ENCODE assay signal across 8 mouse cellular contexts in the genomic region with DNA sequence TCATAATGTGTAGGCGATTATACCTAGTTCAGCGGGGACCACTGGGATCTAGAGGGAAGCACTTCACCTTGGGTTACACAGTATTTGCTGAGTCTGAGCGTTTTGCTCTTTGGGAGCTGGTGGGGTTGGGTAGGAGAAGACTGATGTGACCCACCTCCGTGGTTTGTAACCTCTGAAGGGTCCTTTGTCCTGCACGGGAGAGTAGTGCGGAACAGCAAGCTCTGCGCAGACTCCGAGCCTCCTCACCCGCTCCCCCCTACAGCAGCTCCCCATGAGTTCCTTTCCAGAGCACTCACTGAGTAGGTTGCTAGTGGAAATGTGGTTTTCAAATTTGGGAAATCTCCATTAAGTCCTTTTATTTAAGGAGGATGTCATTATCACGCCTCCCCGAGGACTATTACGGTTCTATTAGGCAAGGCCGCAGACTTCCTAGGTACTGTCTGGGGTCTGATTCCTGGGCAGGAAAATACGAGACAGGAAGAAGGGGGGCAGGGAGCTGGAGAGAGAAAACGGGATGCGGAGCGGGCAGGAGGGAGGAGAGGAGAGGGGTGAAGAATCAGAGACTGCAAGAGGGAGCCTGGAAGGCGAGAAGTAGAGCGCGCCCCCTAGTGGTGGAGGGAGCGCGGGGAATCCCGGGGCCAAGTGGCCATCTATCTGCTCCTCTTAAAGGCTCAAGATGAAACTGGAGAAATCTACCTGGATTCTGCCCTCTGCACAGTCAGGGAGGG. TPM values are rescaled to one million over a fixed set of nuclear protein-coding genes. Genes with fewer than 3 reads are reported as not detected.
A peak's percentile ranks its signal among the peaks of the same experiment; 100 is the strongest.
DNase-seq lines count a peak whose midpoint lies in the region; ATAC-seq and TF ChIP-seq lines count a peak whose summit lies in the region.

No protein-coding gene starts in this region.

- H3K27ac ChIP-seq in heart, embryonic 14.5 days (replicated peaks in 1 of 2; ENCODE audit: control insufficient read depth in 1 of 2, insufficient read depth in 1 of 2, low read depth in 2 of 2, low read length in 2 of 2) = peak overlapping the region in 1 of 2 experiments; percentile 20; a peak in 1 of 4 replicates
- H3K27ac ChIP-seq in liver, embryonic 12.5 days = no peak overlapping the region
- peak overlapping the region; percentile 55 for H3K27ac ChIP-seq in neural tube, embryonic 13.5 days (replicated peaks)

- H3K27me3 ChIP-seq in heart, embryonic 14.5 days (ENCODE audit: control insufficient read depth, insufficient read depth, low read length) = peaks cover 6% of the 10 kb centered on the region; the same call in 1 of the 2 replicates
- peaks cover 45% of the 10 kb centered on the region for H3K27me3 ChIP-seq in liver, embryonic 12.5 days (replicated peaks)
- H3K27me3 ChIP-seq in neural tube, embryonic 13.5 days = peaks cover 21% of the 10 kb centered on the region

- peak; percentile 55 for DNase-seq in CD4-positive helper T cell, adult 2 months (ENCODE audit: low read depth, low spot score)
- peak; percentile 78 for DNase-seq in brain, embryonic 14.5 days (ENCODE audit: low read depth)
- DNase-seq in kidney, postnatal 14 days = peak; percentile 79
- peak; percentile 84 for DNase-seq in testis, postnatal 14 days (ENCODE audit: low spot score)

- no peaks in the 10 kb centered on the region for H3K36me3 ChIP-seq in heart, embryonic 14.5 days (ENCODE audit: control insufficient read depth, insufficient read depth, low read length)
- no peaks in the 10 kb centered on the region for H3K36me3 ChIP-seq in liver, embryonic 12.5 days
- no peaks in the 10 kb centered on the region for H3K36me3 ChIP-seq in neural tube, embryonic 13.5 days

- no peak for TF ChIP-seq POLR2A in brain, embryonic 14.5 days (IDR thresholded peaks at IDR 0.05; ENCODE audit: borderline replicate concordance, extremely low read depth, insufficient read depth, insufficient read length, poor library complexity, severe bottlenecking)

- 0 out of 2 replicates have a peak, but pooled peaks have one; percentile 27 for ATAC-seq in erythroid progenitor cell, adult 5-6 weeks (replicated peaks; ENCODE audit: low FRiP score, poor library complexity, severe bottlenecking)
- peak; percentile 60; the same call in 1 of the 2 replicates for ATAC-seq in heart, embryonic 14.5 days (ENCODE audit: insufficient number of reproducible peaks, insufficient read depth, low FRiP score, low read depth)
- ATAC-seq in liver, embryonic 12.5 days = no peak
- peak; percentile 55 for ATAC-seq in neural tube, embryonic 13.5 days (ENCODE audit: low read depth)

- H3K4me3 ChIP-seq in heart, embryonic 14.5 days (ENCODE audit: control insufficient read depth in 1 of 2, insufficient read depth in 1 of 2, low read depth in 1 of 2, low read length in 2 of 2) = peak overlapping the region in 1 of 2 experiments; percentile 11; a peak in 2 of 4 replicates
- H3K4me3 ChIP-seq in liver, embryonic 12.5 days = no peak overlapping the region
- peak overlapping the region; percentile 6; the same call in 1 of the 2 replicates for H3K4me3 ChIP-seq in neural tube, embryonic 13.5 days

- no peaks in the 10 kb centered on the region for H3K9me3 ChIP-seq in heart, embryonic 14.5 days (ENCODE audit: control insufficient read depth, low read length)
- no peaks in the 10 kb centered on the region for H3K9me3 ChIP-seq in liver, embryonic 12.5 days (replicated peaks)
- no peaks in the 10 kb centered on the region for H3K9me3 ChIP-seq in neural tube, embryonic 13.5 days

- peak overlapping the region; percentile 54 for H3K4me2 ChIP-seq in heart, embryonic 14.5 days (ENCODE audit: low read length)
- H3K4me2 ChIP-seq in liver, embryonic 12.5 days = peak overlapping the region; percentile 35
- peak overlapping the region; percentile 45 for H3K4me2 ChIP-seq in neural tube, embryonic 13.5 days

- TF ChIP-seq CTCF in brain, embryonic 14.5 days (IDR thresholded peaks at IDR 0.05; ENCODE audit: borderline replicate concordance, extremely low read depth, insufficient read depth, insufficient read length) = peak; percentile 97

- peaks cover 9 to 16% of the 10 kb centered on the region in 2 experiments; a peak in 3 of 4 replicates for H3K4me1 ChIP-seq in heart, embryonic 14.5 days (ENCODE audit: control insufficient read depth in 2 of 2, insufficient read depth in 2 of 2, low read length in 2 of 2)
- H3K4me1 ChIP-seq in liver, embryonic 12.5 days = 0 out of 2 replicates have a peak, but pooled peaks cover 9% of the 10 kb centered on the region
- H3K4me1 ChIP-seq in neural tube, embryonic 13.5 days (replicated peaks) = peaks cover 28% of the 10 kb centered on the region

- H3K9ac ChIP-seq in heart, embryonic 14.5 days (ENCODE audit: low read length) = peak overlapping the region; percentile 47
- H3K9ac ChIP-seq in liver, embryonic 12.5 days = no peak overlapping the region
- 0 out of 2 replicates have a peak overlapping the region, but pooled peaks have one; percentile 38 for H3K9ac ChIP-seq in neural tube, embryonic 13.5 days

- WGBS in heart, embryonic 14.5 days = 19% methylated on average over 22 of the region's 23 CpGs
- 20% methylated on average over 23 of the region's 23 CpGs for WGBS in liver, embryonic 12.5 days (ENCODE audit: insufficient replicate concordance)
- WGBS in neural tube, embryonic 13.5 days = 9% methylated on average over 23 of the region's 23 CpGs

RNA-seq across cellular contexts. Expression of a gene that starts 29.4 kb away (rescaled TPM):
- polyA plus RNA-seq in brain, embryonic 14.5 days (2012; rRNA removed) = 7.3 and 10.4 TPM in 2 replicates
- total RNA-seq in erythroid progenitor cell, adult 5-6 weeks (2015; ENCODE audit: low replicate concordance) = not detected in 2 replicates
- total RNA-seq in erythroid progenitor cell, adult 5-6 weeks (2017; ENCODE audit: low replicate concordance) = not detected in 2 replicates
- 4.0 and 4.8 TPM in 2 replicates for polyA plus RNA-seq in heart, embryonic 14.5 days (2014; fragmentation: Nextera tagmentation; extraction: Ambion mirVana)
- 1.4 and 2.0 TPM in 2 replicates for polyA plus RNA-seq in liver, embryonic 12.5 days (2016; fragmentation: Nextera tagmentation; extraction: Ambion mirVana)
- 14.5 and 16.0 TPM in 2 replicates for polyA plus RNA-seq in neural tube, embryonic 13.5 days (2015; fragmentation: Nextera tagmentation; extraction: Ambion mirVana)
